ENCODE assay signal across 17 mouse cellular contexts in genomic region chr14:98866880-98867279, GRCm38 (mm10).
"Had no signal": no experiment of that assay in that cellular context is flagged by ENCODE, and none has a peak within 500 bp of the region (broad histone marks: within the 10 kb centered on the region; RNA-seq: fewer than 3 reads in every experiment).

No protein-coding gene starts in this region.

- DNase-seq: liver, postnatal 0 days; lung, adult 2 months; lung, postnatal 14 days; lung, postnatal 36 days; right cerebral cortex, postnatal 14 days; thymus, postnatal 14 days; thymus, postnatal 36 days had no signal

- H3K9ac ChIP-seq: liver, embryonic 15.5 days; liver, postnatal 0 days; lung, embryonic 15.5 days; midbrain, embryonic 12.5 days; midbrain, embryonic 15.5 days; neural tube, embryonic 12.5 days; stomach, embryonic 15.5 days had no signal

- ATAC-seq: liver, postnatal 0 days; lung, postnatal 0 days; midbrain, embryonic 15.5 days had no signal

- H3K9me3 ChIP-seq: liver, embryonic 15.5 days; lung, embryonic 15.5 days; megakaryocyte, embryonic 14.5 days; midbrain, embryonic 12.5 days; midbrain, embryonic 15.5 days; neural tube, embryonic 12.5 days; stomach, embryonic 15.5 days had no signal

- H3K36me3 ChIP-seq: liver, embryonic 15.5 days; lung, embryonic 15.5 days; midbrain, embryonic 12.5 days; midbrain, embryonic 15.5 days; neural tube, embryonic 12.5 days; stomach, embryonic 15.5 days had no signal

- H3K4me3 ChIP-seq: liver, embryonic 15.5 days; lung, embryonic 15.5 days; megakaryocyte, embryonic 14.5 days; midbrain, embryonic 12.5 days; midbrain, embryonic 15.5 days; neural tube, embryonic 12.5 days; stomach, embryonic 15.5 days had no signal

- H3K4me1 ChIP-seq: liver, embryonic 15.5 days; midbrain, embryonic 12.5 days; midbrain, embryonic 15.5 days; neural tube, embryonic 12.5 days; stomach, embryonic 15.5 days had no signal

- H3K27me3 ChIP-seq: liver, embryonic 15.5 days; lung, embryonic 15.5 days; megakaryocyte, embryonic 14.5 days; neural tube, embryonic 12.5 days; stomach, embryonic 15.5 days had no signal

- H3K4me2 ChIP-seq: liver, embryonic 15.5 days; lung, embryonic 15.5 days; midbrain, embryonic 12.5 days; midbrain, embryonic 15.5 days; neural tube, embryonic 12.5 days; stomach, embryonic 15.5 days had no signal

- H3K27ac ChIP-seq: liver, embryonic 15.5 days; lung, embryonic 15.5 days; macrophage; midbrain, embryonic 12.5 days; midbrain, embryonic 15.5 days; neural tube, embryonic 12.5 days; stomach, embryonic 15.5 days; stomach, postnatal 0 days had no signal
